Mouse (Mus musculus): ENCODE results near the gene Sptb.

- TF ChIP-seq MAX (IDR thresholded peaks at IDR 0.05; ENCODE audit: low read length), result no peak
- no peak for TF ChIP-seq BHLHE40 (IDR thresholded peaks at IDR 0.05; ENCODE audit: borderline replicate concordance, low read depth, low read length)
- TF ChIP-seq MEF2A (IDR thresholded peaks at IDR 0.05; ENCODE audit: extremely low read depth, insufficient replicate concordance, low read depth, low read length, poor library complexity, severe bottlenecking), result no peak
- no peak for TF ChIP-seq ZC3H11A (IDR thresholded peaks at IDR 0.05; ENCODE audit: low read depth, low read length)
- TF ChIP-seq CTCF (IDR thresholded peaks at IDR 0.05 in 2 of 3, conservative IDR thresholded peaks at IDR 0.05 in 1 of 3; ENCODE audit: control insufficient read depth in 1 of 3, insufficient read depth in 1 of 3, low read depth in 2 of 3, low read length in 3 of 3, poor library complexity in 1 of 3, severe bottlenecking in 1 of 3), result no peak
- no peak for TF ChIP-seq SIN3A (IDR thresholded peaks at IDR 0.05; ENCODE audit: low read length)
- TF ChIP-seq MYC (IDR thresholded peaks at IDR 0.05; ENCODE audit: low read depth, low read length), result no peak
- TF ChIP-seq EP300 (IDR thresholded peaks at IDR 0.05; ENCODE audit: low read depth in 1 of 2, low read length in 2 of 2), result no peak
These were observed 140.0 kb downstream of the Sptb start for GRCm38 (mm10) chr12:76570221-76570940.

All from MEL (cell line).